Mouse (Mus musculus) CD4-positive, CD25-positive, alpha-beta regulatory T cell (primary cell): ENCODE data around the gene BC051019. TPM values are rescaled to one million over a fixed set of nuclear protein-coding genes. Genes with fewer than 3 reads are reported as not detected.

Source experiments
- polyA plus RNA-seq: library from polyadenylated mRNA; unstranded; fragments of 100-300 nt; shearing (Covaris generic); gene quantifications from one replicate; pipeline ENCODE4 v1.2.1, GENCODE M21; 2017

The BC051019 gene
- polyA plus RNA-seq: not detected

DNA sequence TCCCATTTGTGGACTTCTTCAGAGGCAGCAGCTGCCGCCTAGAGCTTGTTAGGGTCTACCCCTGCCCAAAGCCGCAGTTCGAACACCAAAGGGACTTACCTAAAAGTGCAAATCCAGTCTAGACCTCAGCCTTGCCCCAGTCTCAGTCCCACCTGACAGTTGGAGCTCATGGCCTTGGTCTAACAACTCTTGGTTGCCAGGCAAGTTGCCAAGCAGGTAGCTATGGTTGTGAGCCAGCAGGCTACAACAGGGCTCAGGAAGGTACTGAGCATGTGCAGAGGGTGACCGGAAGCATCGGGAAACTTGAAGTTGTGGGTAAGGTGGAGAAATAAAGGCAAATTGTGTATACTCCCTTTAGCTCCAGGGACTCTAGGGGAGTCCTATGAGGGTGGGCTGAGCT is at the start of gene BC051019:
TSS of gene BC051019 (minus strand) at position 154 of the 400 bp plus-strand sequence.

DNA sequence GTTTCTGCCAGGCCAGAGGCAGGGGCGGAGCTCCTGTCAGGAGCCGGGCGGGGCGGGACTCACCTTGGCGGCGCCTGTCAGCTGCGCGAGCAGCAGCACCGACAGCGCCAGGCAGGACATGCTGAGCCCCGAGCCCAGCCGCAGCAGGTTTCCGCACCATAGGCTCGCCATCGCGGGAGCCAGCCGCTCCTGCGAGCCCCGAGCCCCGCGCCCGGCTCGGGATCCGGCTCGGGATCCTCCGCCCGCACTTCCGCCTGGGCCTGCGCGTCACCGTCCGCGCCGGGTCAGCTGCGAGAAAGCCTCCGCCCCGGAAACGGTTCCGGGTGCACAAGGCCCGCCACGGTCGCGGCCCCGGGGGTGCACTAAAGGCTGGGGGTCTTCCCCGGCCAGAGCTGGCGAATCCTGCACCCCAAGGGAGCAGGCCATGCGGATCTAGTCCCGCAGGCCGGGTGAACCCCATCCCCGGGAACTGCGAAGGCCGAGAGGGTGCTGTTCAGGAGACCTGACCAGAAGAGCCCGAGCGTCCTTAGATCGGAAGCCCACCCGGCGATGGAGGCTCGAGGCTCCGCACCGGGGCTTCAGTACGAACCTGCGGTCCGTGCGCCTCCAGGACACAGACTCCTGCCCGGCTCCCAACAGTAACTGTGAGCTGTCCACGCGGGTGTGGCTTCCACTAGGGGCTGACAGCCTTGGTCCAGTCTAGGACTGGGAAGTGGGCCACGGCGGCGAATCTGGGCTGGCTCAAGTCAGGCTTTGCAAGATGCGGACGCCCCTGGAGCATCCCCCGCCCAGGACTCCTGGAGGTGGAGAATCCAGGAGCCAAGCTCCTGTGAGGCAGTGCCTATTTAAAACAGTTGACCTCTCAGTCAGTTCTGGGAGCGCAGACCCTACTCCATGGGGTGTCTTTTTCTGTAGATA is 28.6 kb upstream of the BC051019 start, which contains the start of gene Tmem9b:
TSS of gene Tmem9b (minus strand) at position 868 of the 918 bp plus-strand sequence.

DNA sequence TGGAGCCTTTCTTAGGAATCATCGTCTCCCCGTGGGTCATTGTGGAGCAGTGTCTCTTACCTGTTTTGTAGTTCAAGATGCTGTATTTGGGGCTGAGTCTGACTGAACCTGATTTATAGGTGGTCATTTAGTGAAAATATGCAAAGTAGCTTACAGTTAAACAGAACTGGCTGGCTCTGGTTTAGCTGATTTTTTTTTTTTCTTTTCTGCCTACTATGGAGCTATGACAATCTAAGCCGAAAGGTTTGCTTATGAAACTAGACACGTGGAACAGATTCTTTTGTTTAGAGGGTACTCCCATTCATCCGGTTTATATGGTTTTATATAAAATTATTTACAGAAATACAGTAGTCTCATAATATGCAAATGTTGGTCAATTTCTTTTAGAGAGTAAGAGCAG is 8.0 kb upstream of the BC051019 start, which contains the start of gene Ascl3:
TSS of gene Ascl3 (minus strand) at position 101 of the 400 bp plus-strand sequence.

DNA sequence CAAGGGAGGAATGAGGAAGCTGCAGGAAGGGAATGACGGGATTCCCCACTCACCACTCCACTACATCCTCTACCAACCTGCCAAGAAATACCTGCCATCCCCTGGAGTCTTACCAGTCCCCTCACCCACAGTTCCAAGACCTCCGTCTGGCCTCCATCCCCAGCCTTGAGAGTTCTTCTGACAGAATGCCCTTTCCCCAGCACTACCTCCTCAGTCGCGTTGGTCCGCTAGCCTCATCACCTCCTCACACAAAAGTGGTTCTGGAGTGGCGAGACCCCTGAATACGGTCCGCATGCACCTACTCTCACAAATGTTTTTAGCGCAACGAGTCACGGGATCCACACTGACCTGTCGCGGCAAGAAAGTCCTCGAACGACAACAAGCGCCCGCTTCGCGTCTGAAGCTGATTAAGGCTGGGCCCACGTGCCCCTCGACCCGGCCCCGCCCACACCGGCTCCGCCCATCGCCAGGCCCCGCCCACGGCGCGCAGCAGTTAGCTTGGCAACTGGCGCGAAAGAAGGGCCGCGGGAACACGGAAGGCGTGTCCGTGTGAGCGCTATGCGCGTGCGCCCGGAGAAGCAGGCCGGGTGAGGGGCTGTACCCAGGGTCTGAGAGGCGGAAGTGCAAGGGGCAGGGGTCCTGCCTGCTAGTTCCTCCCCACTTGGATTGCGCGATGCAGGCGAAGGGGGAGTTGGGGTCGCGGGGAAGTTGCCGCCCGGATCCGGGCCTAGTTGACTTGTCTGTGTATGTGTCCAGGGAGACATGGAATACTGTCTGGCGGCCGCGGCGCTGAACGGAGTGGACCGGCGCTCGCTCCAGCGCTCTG is 20.2 kb downstream of the BC051019 start, which contains the start of the genes St5 and Akip1:
TSS of gene St5 (minus strand) at position 416 of the 826 bp plus-strand sequence.
TSS of gene Akip1 (plus strand) at position 501 of the 826 bp plus-strand sequence.

Other genes starting within 250 kb of the BC051019 start
- gene Trim66, start 215.7 kb downstream of the BC051019 start, polyA plus RNA-seq: 0.02 TPM
- gene Rpl27a, start 204.7 kb downstream of the BC051019 start, polyA plus RNA-seq: 125 TPM
- gene St5, start 20.2 kb downstream of the BC051019 start, polyA plus RNA-seq: 0.91 TPM
- 35.5 TPM for gene Akip1, start 20.2 kb downstream of the BC051019 start, polyA plus RNA-seq
- gene Ascl3, start 7.9 kb upstream of the BC051019 start, polyA plus RNA-seq: 0.61 TPM
- gene Tmem9b, start 29.0 kb upstream of the BC051019 start, polyA plus RNA-seq: 129 TPM
- 0.51 TPM for gene Nrip3, start 58.2 kb upstream of the BC051019 start, polyA plus RNA-seq
- gene Scube2, start 141.8 kb upstream of the BC051019 start, polyA plus RNA-seq: not detected
- gene Dennd5a, start 236.6 kb upstream of the BC051019 start, polyA plus RNA-seq: 36.0 TPM